Mouse (Mus musculus): Measurements from ENCODE around the gene St6galnac3. TPM values are rescaled to one million over a fixed set of nuclear protein-coding genes. Genes with fewer than 3 reads are reported as not detected.

The St6galnac3 gene
- polyA plus RNA-seq, 1 experiment from 2014 or later = 34.9 TPM

DNA sequence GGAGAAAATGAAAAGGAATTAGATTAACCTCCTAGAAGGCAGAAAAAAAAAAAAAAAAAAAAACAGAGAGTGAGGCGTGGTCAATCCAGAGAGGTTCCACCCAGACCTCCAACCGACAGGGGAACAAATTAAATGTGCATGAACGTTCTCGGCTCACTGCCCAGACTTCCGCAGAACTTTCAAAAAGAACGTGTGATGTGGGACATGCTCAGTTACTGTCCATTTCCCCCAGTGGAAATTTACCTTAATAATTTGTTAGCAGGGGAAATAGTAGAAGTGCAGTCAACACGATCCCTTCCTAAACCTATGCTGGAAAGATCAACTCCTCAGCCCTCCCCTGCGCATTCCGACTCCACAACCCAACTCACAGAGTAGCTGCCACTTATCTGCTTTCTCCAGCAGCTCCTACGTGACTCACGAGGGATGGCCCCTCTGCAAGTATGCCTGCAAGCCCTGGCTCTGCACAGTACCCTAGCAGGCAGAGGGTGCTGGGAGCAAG lies 35.1 kb downstream of the St6galnac3 start:
- 43% methylated on average over 11 of the region's 11 CpGs for WGBS
- H3K9me3 ChIP-seq (replicated peaks; ENCODE audit: control insufficient read depth, low read length) = no peaks in the 10 kb centered on the region
- H3K36me3 ChIP-seq (ENCODE audit: control insufficient read depth, insufficient read depth, low read length) = no peaks in the 10 kb centered on the region
- H3K27me3 ChIP-seq (ENCODE audit: control insufficient read depth, insufficient read depth, low read length) = no peaks in the 10 kb centered on the region
- no peak overlapping the region for H3K9ac ChIP-seq (ENCODE audit: low read length)
- peak overlapping the region; percentile 87 for H3K27ac ChIP-seq (ENCODE audit: low read length)
- H3K4me3 ChIP-seq (replicated peaks; ENCODE audit: low read length) = no peak overlapping the region
- H3K4me2 ChIP-seq (ENCODE audit: low read depth, low read length) = 0 out of 2 replicates have a peak overlapping the region, but pooled peaks have one; percentile 1
- peaks cover 26% of the 10 kb centered on the region for H3K4me1 ChIP-seq (ENCODE audit: control insufficient read depth, insufficient read depth, low read length)
- peak; percentile 80 for ATAC-seq (ENCODE audit: insufficient read depth, low FRiP score)

DNA sequence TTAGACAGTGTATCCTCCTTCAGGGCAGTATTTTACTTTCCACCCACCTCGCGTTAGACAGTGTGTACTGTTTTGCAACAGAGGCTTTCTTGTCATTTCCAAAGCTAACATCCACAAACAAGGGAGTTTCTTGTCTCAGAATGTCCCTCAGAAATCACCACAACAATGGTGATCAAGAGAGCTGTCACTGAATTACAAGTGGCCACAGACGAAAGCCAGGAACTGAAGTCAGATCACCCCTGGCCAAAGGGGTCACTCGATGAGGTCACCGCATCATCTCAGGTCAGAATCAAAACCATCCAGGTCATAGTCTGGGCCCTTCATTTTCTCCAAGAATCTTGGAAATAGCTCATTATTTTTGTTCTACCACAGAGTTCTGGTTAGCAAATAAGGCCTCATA lies 37.1 kb downstream of the St6galnac3 start:
- H3K4me1 ChIP-seq (ENCODE audit: control insufficient read depth, insufficient read depth, low read length) = peaks cover 26% of the 10 kb centered on the region
- no peaks in the 10 kb centered on the region for H3K27me3 ChIP-seq (ENCODE audit: control insufficient read depth, insufficient read depth, low read length)
- H3K9me3 ChIP-seq (replicated peaks; ENCODE audit: control insufficient read depth, low read length) = no peaks in the 10 kb centered on the region
- H3K27ac ChIP-seq (ENCODE audit: low read length) = no peak overlapping the region
- 85% methylated on average over 5 of the region's 5 CpGs for WGBS
- no peak for ATAC-seq (ENCODE audit: insufficient read depth, low FRiP score)
- H3K4me2 ChIP-seq (ENCODE audit: low read depth, low read length) = no peak overlapping the region
- H3K9ac ChIP-seq (ENCODE audit: low read length) = no peak overlapping the region
- H3K36me3 ChIP-seq (ENCODE audit: control insufficient read depth, insufficient read depth, low read length) = no peaks in the 10 kb centered on the region
- no peak overlapping the region for H3K4me3 ChIP-seq (replicated peaks; ENCODE audit: low read length)

GRCm38 (mm10) chr3:153684909-153685308 lies 40.1 kb downstream of the St6galnac3 start:
- H3K36me3 ChIP-seq (ENCODE audit: control insufficient read depth, insufficient read depth, low read length) = no peaks in the 10 kb centered on the region
- no peak overlapping the region for H3K9ac ChIP-seq (ENCODE audit: low read length)
- no peak overlapping the region for H3K4me3 ChIP-seq (replicated peaks; ENCODE audit: low read length)
- no peak overlapping the region for H3K4me2 ChIP-seq (ENCODE audit: low read depth, low read length)
- ATAC-seq (ENCODE audit: insufficient read depth, low FRiP score) = no peak
- peaks cover 6% of the 10 kb centered on the region; the same call in 1 of the 2 replicates for H3K4me1 ChIP-seq (ENCODE audit: control insufficient read depth, insufficient read depth, low read length)
- H3K27me3 ChIP-seq (ENCODE audit: control insufficient read depth, insufficient read depth, low read length) = no peaks in the 10 kb centered on the region
- WGBS = 80% methylated on average over 1 of the region's 1 CpGs
- no peak overlapping the region for H3K27ac ChIP-seq (ENCODE audit: low read length)
- no peaks in the 10 kb centered on the region for H3K9me3 ChIP-seq (replicated peaks; ENCODE audit: control insufficient read depth, low read length)

- no peak overlapping the region for H3K4me2 ChIP-seq (ENCODE audit: low read depth, low read length)
- no peak overlapping the region for H3K4me3 ChIP-seq (replicated peaks; ENCODE audit: low read length)
- H3K36me3 ChIP-seq (ENCODE audit: control insufficient read depth, insufficient read depth, low read length) = no peaks in the 10 kb centered on the region
- H3K27ac ChIP-seq (ENCODE audit: low read length) = no peak overlapping the region
- no peaks in the 10 kb centered on the region for H3K27me3 ChIP-seq (ENCODE audit: control insufficient read depth, insufficient read depth, low read length)
- no peak for ATAC-seq (ENCODE audit: insufficient read depth, low FRiP score)
- no peak overlapping the region for H3K9ac ChIP-seq (ENCODE audit: low read length)
- no peaks in the 10 kb centered on the region for H3K4me1 ChIP-seq (ENCODE audit: control insufficient read depth, insufficient read depth, low read length)
- 91% methylated on average over 10 of the region's 10 CpGs for WGBS
- no peaks in the 10 kb centered on the region for H3K9me3 ChIP-seq (replicated peaks; ENCODE audit: control insufficient read depth, low read length)
These were observed 42.7 kb downstream of the St6galnac3 start for GRCm38 (mm10) chr3:153682303-153682702.

- Histone ChIP-seq H3K9ac (ENCODE audit: low read length) (no peak overlapping the region), H3K27ac (ENCODE audit: low read length) (no peak overlapping the region), H3K36me3 (ENCODE audit: control insufficient read depth, insufficient read depth, low read length) (no peaks in the 10 kb centered on the region), H3K4me2 (ENCODE audit: low read depth, low read length) (no peak overlapping the region), H3K9me3 (replicated peaks; ENCODE audit: control insufficient read depth, low read length) (no peaks in the 10 kb centered on the region), H3K4me1 (ENCODE audit: control insufficient read depth, insufficient read depth, low read length) (no peaks in the 10 kb centered on the region), H3K4me3 (replicated peaks; ENCODE audit: low read length) (no peak overlapping the region), H3K27me3 (ENCODE audit: control insufficient read depth, insufficient read depth, low read length) (no peaks in the 10 kb centered on the region)
- 89% methylated on average over 9 of the region's 9 CpGs for WGBS
- ATAC-seq (ENCODE audit: insufficient read depth, low FRiP score) = no peak
These were observed 43.3 kb downstream of the St6galnac3 start for GRCm38 (mm10) chr3:153681720-153682119.

DNA sequence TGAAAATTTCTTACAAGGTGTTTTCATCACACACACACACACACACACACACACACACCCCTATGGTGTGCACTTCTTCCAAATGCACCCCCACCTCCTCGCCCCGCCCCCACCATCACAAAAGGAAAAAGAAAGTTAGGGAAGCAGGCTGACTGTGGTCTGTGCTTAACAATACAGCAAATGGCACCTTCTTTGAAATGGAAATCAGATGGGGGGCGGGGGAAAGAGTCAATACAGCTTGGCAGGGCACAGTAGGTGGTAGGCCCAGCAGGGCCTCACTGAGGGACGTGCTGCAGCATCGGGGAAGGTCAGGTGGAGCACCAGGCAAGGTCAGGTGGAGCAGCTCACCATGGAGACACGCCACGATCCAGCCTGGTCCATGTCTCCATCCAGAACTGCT lies 49.1 kb downstream of the St6galnac3 start:
- no peaks in the 10 kb centered on the region for H3K36me3 ChIP-seq (ENCODE audit: control insufficient read depth, insufficient read depth, low read length)
- ATAC-seq (ENCODE audit: insufficient read depth, low FRiP score) = no peak
- no peak overlapping the region for H3K4me3 ChIP-seq (replicated peaks; ENCODE audit: low read length)
- no peaks in the 10 kb centered on the region for H3K9me3 ChIP-seq (replicated peaks; ENCODE audit: control insufficient read depth, low read length)
- H3K27me3 ChIP-seq (ENCODE audit: control insufficient read depth, insufficient read depth, low read length) = no peaks in the 10 kb centered on the region
- WGBS = 49% methylated on average over 7 of the region's 7 CpGs
- H3K4me1 ChIP-seq (ENCODE audit: control insufficient read depth, insufficient read depth, low read length) = peaks cover 5% of the 10 kb centered on the region; the same call in 1 of the 2 replicates
- no peak overlapping the region for H3K27ac ChIP-seq (ENCODE audit: low read length)
- no peak overlapping the region for H3K9ac ChIP-seq (ENCODE audit: low read length)
- H3K4me2 ChIP-seq (ENCODE audit: low read depth, low read length) = no peak overlapping the region

GRCm38 (mm10) chr3:153675073-153675472 lies 49.9 kb downstream of the St6galnac3 start:
- 54% methylated on average over 12 of the region's 12 CpGs for WGBS
- H3K4me1 ChIP-seq (ENCODE audit: control insufficient read depth, insufficient read depth, low read length) = peaks cover 5% of the 10 kb centered on the region; the same call in 1 of the 2 replicates

DNA sequence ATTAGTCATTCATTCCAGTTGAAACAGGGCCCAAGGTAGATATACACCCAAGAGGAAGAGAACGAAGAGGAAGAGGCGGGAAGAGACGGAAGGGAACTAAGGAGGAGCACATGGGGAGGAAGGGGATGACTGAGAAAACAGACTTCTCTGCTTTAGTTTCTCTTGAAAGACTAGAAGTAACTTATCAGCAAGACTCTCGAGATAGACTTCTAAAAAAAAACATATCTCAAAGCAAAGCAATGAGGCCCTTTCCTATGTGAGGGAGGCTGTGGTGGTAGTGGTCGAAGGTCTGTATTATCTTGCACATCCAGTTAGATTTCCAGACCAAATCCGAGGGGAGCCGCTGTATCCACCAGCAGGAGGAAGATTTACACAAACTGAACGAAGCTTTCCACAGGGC lies 50.6 kb downstream of the St6galnac3 start:
- Histone ChIP-seq H3K27ac (ENCODE audit: low read length) (no peak overlapping the region), H3K9ac (ENCODE audit: low read length) (no peak overlapping the region), H3K4me3 (replicated peaks; ENCODE audit: low read length) (no peak overlapping the region), H3K9me3 (replicated peaks; ENCODE audit: control insufficient read depth, low read length) (no peaks in the 10 kb centered on the region), H3K4me2 (ENCODE audit: low read depth, low read length) (no peak overlapping the region), H3K36me3 (ENCODE audit: control insufficient read depth, insufficient read depth, low read length) (no peaks in the 10 kb centered on the region), H3K27me3 (ENCODE audit: control insufficient read depth, insufficient read depth, low read length) (no peaks in the 10 kb centered on the region), H3K4me1 (ENCODE audit: control insufficient read depth, insufficient read depth, low read length) (peaks cover 5% of the 10 kb centered on the region; the same call in 1 of the 2 replicates)
- 72% methylated on average over 8 of the region's 8 CpGs for WGBS
- no peak for ATAC-seq (ENCODE audit: insufficient read depth, low FRiP score)

More at GRCm38 (mm10) chr3:153675073-153675472, 49.9 kb downstream of the St6galnac3 start:
- Histone ChIP-seq H3K9me3 (replicated peaks; ENCODE audit: control insufficient read depth, low read length) (no peaks in the 10 kb centered on the region), H3K4me3 (replicated peaks; ENCODE audit: low read length) (no peak overlapping the region), H3K27me3 (ENCODE audit: control insufficient read depth, insufficient read depth, low read length) (no peaks in the 10 kb centered on the region), H3K4me2 (ENCODE audit: low read depth, low read length) (no peak overlapping the region), H3K9ac (ENCODE audit: low read length) (no peak overlapping the region), H3K27ac (ENCODE audit: low read length) (no peak overlapping the region), H3K36me3 (ENCODE audit: control insufficient read depth, insufficient read depth, low read length) (no peaks in the 10 kb centered on the region)
- ATAC-seq (ENCODE audit: insufficient read depth, low FRiP score) = no peak

GRCm38 (mm10) chr3:153673451-153673850 lies 51.5 kb downstream of the St6galnac3 start:
- Histone ChIP-seq H3K27me3 (ENCODE audit: control insufficient read depth, insufficient read depth, low read length) (no peaks in the 10 kb centered on the region), H3K4me3 (replicated peaks; ENCODE audit: low read length) (no peak overlapping the region), H3K4me1 (ENCODE audit: control insufficient read depth, insufficient read depth, low read length) (peaks cover 5% of the 10 kb centered on the region; the same call in 1 of the 2 replicates), H3K4me2 (ENCODE audit: low read depth, low read length) (no peak overlapping the region), H3K9me3 (replicated peaks; ENCODE audit: control insufficient read depth, low read length) (no peaks in the 10 kb centered on the region), H3K9ac (ENCODE audit: low read length) (no peak overlapping the region), H3K36me3 (ENCODE audit: control insufficient read depth, insufficient read depth, low read length) (no peaks in the 10 kb centered on the region), H3K27ac (ENCODE audit: low read length) (no peak overlapping the region)
- WGBS = 82% methylated on average over 12 of the region's 12 CpGs
- no peak; the same call in 1 of the 2 replicates for ATAC-seq (ENCODE audit: insufficient read depth, low FRiP score)
